ENCODE assay signal across 15 mouse cellular contexts in the genomic region with DNA sequence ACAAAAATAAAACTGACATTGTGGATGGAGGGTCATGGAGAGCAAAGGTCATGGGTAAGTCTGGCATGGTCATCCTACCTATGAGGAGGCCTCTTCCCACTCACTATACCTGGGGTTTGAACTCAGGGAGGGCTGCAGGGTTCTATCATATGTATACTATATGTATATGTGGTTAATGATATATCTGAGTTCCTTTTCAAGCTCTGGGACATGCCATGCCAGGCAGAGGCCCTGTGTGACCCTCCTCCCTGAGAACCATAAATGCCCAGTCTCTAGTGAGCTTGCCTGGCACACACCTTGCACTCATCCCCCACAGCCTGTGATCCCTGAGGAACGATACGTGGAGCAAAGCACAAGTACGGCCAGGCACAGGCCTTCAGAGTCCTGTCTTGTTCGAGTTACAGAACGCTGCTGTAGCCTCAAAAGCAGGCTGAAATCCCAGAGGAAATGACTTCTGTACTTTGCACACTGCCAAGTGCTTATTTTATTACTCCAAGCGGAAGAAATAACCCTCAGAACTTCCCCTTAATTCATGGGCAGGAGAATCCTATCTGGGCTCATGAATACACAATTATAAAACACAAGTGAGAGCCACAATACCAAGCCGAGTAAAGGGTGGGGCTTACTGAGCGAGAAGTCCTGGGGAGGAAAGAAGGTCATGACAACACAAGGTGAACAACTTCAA. TPM values are rescaled to one million over a fixed set of nuclear protein-coding genes. Genes with fewer than 3 reads are reported as not detected.
DNase-seq lines count a peak whose midpoint lies in the region; ATAC-seq and TF ChIP-seq lines count a peak whose summit lies in the region.
"Had no signal": no experiment of that assay in that cellular context is flagged by ENCODE, and none has a peak within 500 bp of the region (broad histone marks: within the 10 kb centered on the region; RNA-seq: fewer than 3 reads in every experiment).

No protein-coding gene starts in this region.

- H3K4me1 ChIP-seq in kidney, embryonic 16.5 days (ENCODE audit: insufficient read depth, low read length), result no peaks in the 10 kb centered on the region
- peaks cover 34 to 84% of the 10 kb centered on the region in 2 experiments for H3K4me1 ChIP-seq in CH12.LX (ENCODE audit: control insufficient read depth in 1 of 2, insufficient read depth in 2 of 2)
- H3K4me1 ChIP-seq in intestine, postnatal 0 days (replicated peaks; ENCODE audit: control insufficient read depth, insufficient read depth, low read length), result no peaks in the 10 kb centered on the region; the same call in 1 of the 2 replicates
- H3K4me1 ChIP-seq in midbrain, embryonic 11.5 days (ENCODE audit: control insufficient read depth, insufficient read depth, low read length), result no peaks in the 10 kb centered on the region
- H3K4me1 ChIP-seq: midbrain, embryonic 15.5 days had no signal

- H3K27ac ChIP-seq in kidney, embryonic 16.5 days (ENCODE audit: low read length), result no peak overlapping the region
- peak overlapping the region; percentile 60 for H3K27ac ChIP-seq in CH12.LX (ENCODE audit: insufficient read depth, low read depth)
- H3K27ac ChIP-seq in intestine, postnatal 0 days (ENCODE audit: low read depth, low read length), result peak overlapping the region; percentile 84
- H3K27ac ChIP-seq in midbrain, embryonic 11.5 days (ENCODE audit: low read depth, low read length), result no peak overlapping the region
- H3K27ac ChIP-seq: liver, embryonic 14.5 days; midbrain, embryonic 15.5 days had no signal

- H3K36me3 ChIP-seq in kidney, embryonic 16.5 days (ENCODE audit: insufficient read depth, low read length), result peaks cover 14% of the 10 kb centered on the region; the same call in 1 of the 2 replicates
- peaks cover 8 to 50% of the 10 kb centered on the region in 2 experiments for H3K36me3 ChIP-seq in CH12.LX (replicated peaks in 1 of 2; ENCODE audit: control insufficient read depth in 1 of 2, insufficient read depth in 1 of 2, low read length in 1 of 2)
- H3K36me3 ChIP-seq in intestine, postnatal 0 days (ENCODE audit: control insufficient read depth, insufficient read depth), result peaks cover 20% of the 10 kb centered on the region
- peaks cover 2% of the 10 kb centered on the region; the same call in 1 of the 2 replicates for H3K36me3 ChIP-seq in midbrain, embryonic 11.5 days (ENCODE audit: control insufficient read depth, insufficient read depth, low read length)

- H3K4me2 ChIP-seq in kidney, embryonic 16.5 days (replicated peaks; ENCODE audit: low read depth, low read length), result no peak overlapping the region
- H3K4me2 ChIP-seq in CH12.LX (ENCODE audit: insufficient read depth, low read depth, poor library complexity, severe bottlenecking), result no peak overlapping the region; the same call in 1 of the 2 replicates
- H3K4me2 ChIP-seq in intestine, postnatal 0 days (replicated peaks; ENCODE audit: low read depth), result peak overlapping the region; percentile 6
- no peak overlapping the region for H3K4me2 ChIP-seq in midbrain, embryonic 11.5 days
- H3K4me2 ChIP-seq: midbrain, embryonic 15.5 days had no signal

- no peaks in the 10 kb centered on the region; the same call in 1 of the 2 replicates for H3K79me2 ChIP-seq in CH12.LX (replicated peaks; ENCODE audit: control insufficient read depth, extremely low read depth, insufficient read depth, poor library complexity, severe bottlenecking)

- peak; percentile 36 for DNase-seq in kidney, adult 9 months
- DNase-seq in CH12.LX (ENCODE audit: extremely low read depth) (no peak), MN1 (ENCODE audit: low spot score) (peak; percentile 62)
- DNase-seq in midbrain, embryonic 11.5 days (ENCODE audit: low spot score, missing footprints), result no peak
- no peak for DNase-seq in adrenal gland, postnatal 14 days
- DNase-seq: cerebellum, adult 8-10 months; gastrocnemius, postnatal 25 days; layer of hippocampus, adult 9-11 months; lung, postnatal 10 days; spleen, adult 18-20 months had no signal

- H3K9me3 ChIP-seq in kidney, embryonic 16.5 days (ENCODE audit: low read length), result no peaks in the 10 kb centered on the region
- H3K9me3 ChIP-seq in CH12.LX (replicated peaks; ENCODE audit: low read length), result no peaks in the 10 kb centered on the region
- H3K9me3 ChIP-seq in intestine, postnatal 0 days (ENCODE audit: control insufficient read depth), result no peaks in the 10 kb centered on the region
- H3K9me3 ChIP-seq in midbrain, embryonic 11.5 days (ENCODE audit: control insufficient read depth, low read length), result no peaks in the 10 kb centered on the region
- H3K9me3 ChIP-seq: midbrain, embryonic 15.5 days had no signal

- 76% methylated on average over 8 of the region's 8 CpGs for WGBS in kidney, embryonic 16.5 days
- 40% methylated on average over 8 of the region's 8 CpGs for WGBS in intestine, postnatal 0 days
- WGBS in midbrain, embryonic 11.5 days, result 94% methylated on average over 8 of the region's 8 CpGs

- no peak for TF ChIP-seq POLR2A in CH12.LX (IDR thresholded peaks at IDR 0.05; ENCODE audit: low read depth, low read length)

- dilution Hi-C loops in CH12.LX (cut with MboI; ENCODE audit: extremely low pct_ligation_motif_present, extremely low pct_unique_long_range_greater_than_20kb, low sequenced_read_pairs), result no loop called here

- no peak overlapping the region for H3K9ac ChIP-seq in kidney, embryonic 16.5 days (replicated peaks; ENCODE audit: low read length)
- H3K9ac ChIP-seq in CH12.LX (ENCODE audit: insufficient read depth, low read depth), result 0 out of 2 replicates have a peak overlapping the region, but pooled peaks have one; percentile 4
- no peak overlapping the region for H3K9ac ChIP-seq in intestine, postnatal 0 days (ENCODE audit: low read depth, low read length)
- H3K9ac ChIP-seq in midbrain, embryonic 11.5 days (ENCODE audit: low read length), result no peak overlapping the region
- H3K9ac ChIP-seq: liver, embryonic 14.5 days; midbrain, embryonic 15.5 days had no signal

- TF ChIP-seq RAD21 in CH12.LX (IDR thresholded peaks at IDR 0.05; ENCODE audit: low read depth, low read length), result no peak

- no peak for ATAC-seq in kidney, embryonic 16.5 days (ENCODE audit: low FRiP score, low TSS enrichment)
- ATAC-seq in intestine, postnatal 0 days, result peak; percentile 87
- no peak for ATAC-seq in midbrain, embryonic 11.5 days (ENCODE audit: low FRiP score)
- ATAC-seq: inflammation-experienced regulatory T-cells, adult 6 months; midbrain, embryonic 15.5 days had no signal

- TF ChIP-seq EP300 in CH12.LX (IDR thresholded peaks at IDR 0.05; ENCODE audit: low read length), result no peak

- in situ Hi-C loops in CH12.LX (cut with MboI; ENCODE audit: low pct_ligation_motif_present, low pct_unique_long_range_greater_than_20kb, low sequenced_read_pairs), result no loop called here

- H3K27me3 ChIP-seq in kidney, embryonic 16.5 days (ENCODE audit: insufficient read depth, low read length), result no peaks in the 10 kb centered on the region
- H3K27me3 ChIP-seq in CH12.LX (replicated peaks), result no peaks in the 10 kb centered on the region
- no peaks in the 10 kb centered on the region for H3K27me3 ChIP-seq in intestine, postnatal 0 days (replicated peaks; ENCODE audit: control insufficient read depth, insufficient read depth, low read length)
- H3K27me3 ChIP-seq in midbrain, embryonic 11.5 days (ENCODE audit: control insufficient read depth, insufficient read depth, low read length), result no peaks in the 10 kb centered on the region
- H3K27me3 ChIP-seq: midbrain, embryonic 15.5 days had no signal

- TF ChIP-seq CTCF in CH12.LX (conservative IDR thresholded peaks at IDR 0.05 in 1 of 2, IDR thresholded peaks at IDR 0.05 in 1 of 2; ENCODE audit: low read depth in 2 of 2, low read length in 2 of 2), result no peak
- no peak for TF ChIP-seq CTCF in intestine, postnatal 0 days (IDR thresholded peaks at IDR 0.05; ENCODE audit: low read depth)

- H3K4me3 ChIP-seq in kidney, embryonic 16.5 days (ENCODE audit: low read length), result no peak overlapping the region
- no peak overlapping the region for H3K4me3 ChIP-seq in CH12.LX (replicated peaks in 1 of 3; ENCODE audit: low read depth in 2 of 3, low read length in 2 of 3, poor library complexity in 1 of 3)
- H3K4me3 ChIP-seq in intestine, postnatal 0 days (ENCODE audit: low read depth, low read length), result no peak overlapping the region
- H3K4me3 ChIP-seq in midbrain, embryonic 11.5 days (ENCODE audit: low read depth, low read length), result no peak overlapping the region
- H3K4me3 ChIP-seq: midbrain, embryonic 15.5 days had no signal

TF ChIP-seq in CH12.LX, 34 proteins besides CTCF, POLR2A, EP300 and RAD21 (continues in another document):
- TF ChIP-seq MAZ (IDR thresholded peaks at IDR 0.05; ENCODE audit: low read depth, low read length) (no peak), CHD2 (IDR thresholded peaks at IDR 0.05; ENCODE audit: low read length) (no peak), E2F4 (IDR thresholded peaks at IDR 0.05; ENCODE audit: insufficient replicate concordance, low read depth, low read length) (no peak), MEF2A (IDR thresholded peaks at IDR 0.05; ENCODE audit: borderline replicate concordance, low read depth, low read length) (no peak), MYC (IDR thresholded peaks at IDR 0.05; ENCODE audit: low read depth, low read length) (no peak)

RNA-seq across cellular contexts. Expression of a gene that starts 16.4 kb away (rescaled TPM):
- polyA plus RNA-seq in kidney, embryonic 16.5 days (2015; fragmentation: Nextera tagmentation; extraction: Ambion mirVana), result 5.3 and 8.3 TPM in 2 replicates
- 22.1 and 23.4 TPM in 2 replicates for total RNA-seq in CH12.LX (2012; rRNA removed)
- 24.7 and 26.5 TPM in 2 replicates for total RNA-seq in CH12.LX (2014; rRNA removed)
- polyA plus RNA-seq in CH12.LX (2012; ENCODE audit: insufficient read length, low read depth), result 21.2 and 26.7 TPM in 2 replicates
- polyA plus RNA-seq in intestine, postnatal 0 days (2015; fragmentation: Nextera tagmentation; extraction: Ambion mirVana), result 28.1 and 32.1 TPM in 2 replicates
- polyA plus RNA-seq in midbrain, embryonic 11.5 days (2014; fragmentation: Nextera tagmentation; extraction: Ambion mirVana), result 16.7 and 17.5 TPM in 2 replicates
- total RNA-seq in adrenal gland, postnatal 14 days (2021), result 47.2 and 53.7 TPM in 2 replicates

RNA-seq across cellular contexts. Expression of a gene that starts 43.1 kb away (rescaled TPM):
- polyA plus RNA-seq in kidney, embryonic 16.5 days (2015; fragmentation: Nextera tagmentation; extraction: Ambion mirVana), result 24.5 and 25.5 TPM in 2 replicates
- total RNA-seq in CH12.LX (2012; rRNA removed) (43.0 and 55.5 TPM in 2 replicates), CH12.LX (2014; rRNA removed) (48.6 and 49.9 TPM in 2 replicates)
- 41.2 and 42.9 TPM in 2 replicates for polyA plus RNA-seq in CH12.LX (2012; ENCODE audit: insufficient read length, low read depth)
- 4.2 TPM in 2 replicates for polyA plus RNA-seq in intestine, postnatal 0 days (2015; fragmentation: Nextera tagmentation; extraction: Ambion mirVana)
- polyA plus RNA-seq in midbrain, embryonic 11.5 days (2014; fragmentation: Nextera tagmentation; extraction: Ambion mirVana), result 17.2 and 19.0 TPM in 2 replicates
- total RNA-seq in adrenal gland, postnatal 14 days (2021), result 16.5 and 17.9 TPM in 2 replicates

RNA-seq across cellular contexts. Expression of a gene that starts 58.4 kb away (rescaled TPM):
- polyA plus RNA-seq in kidney, embryonic 16.5 days (2015; fragmentation: Nextera tagmentation; extraction: Ambion mirVana), result 50.7 and 54.7 TPM in 2 replicates
- total RNA-seq in CH12.LX (2012; rRNA removed), result 43.9 and 45.7 TPM in 2 replicates
- 34.3 and 51.0 TPM in 2 replicates for total RNA-seq in CH12.LX (2014; rRNA removed)
- 29.9 and 34.3 TPM in 2 replicates for polyA plus RNA-seq in CH12.LX (2012; ENCODE audit: insufficient read length, low read depth)
- 21.9 and 23.9 TPM in 2 replicates for polyA plus RNA-seq in intestine, postnatal 0 days (2015; fragmentation: Nextera tagmentation; extraction: Ambion mirVana)
- polyA plus RNA-seq in midbrain, embryonic 11.5 days (2014; fragmentation: Nextera tagmentation; extraction: Ambion mirVana), result 18.4 and 20.9 TPM in 2 replicates
- total RNA-seq in adrenal gland, postnatal 14 days (2021), result 249 and 251 TPM in 2 replicates

Comparison
In these comparisons a context has a peak if more than half of its experiments do, and no peak if none do; other contexts are left out.
1. DNase-seq: peak in kidney, adult 9 months (single experiment) and MN1 (single experiment); none in CH12.LX (single experiment), midbrain, embryonic 11.5 days (single experiment) and adrenal gland, postnatal 14 days (single experiment).
2. H3K27ac ChIP-seq: peak in CH12.LX (single experiment) and intestine, postnatal 0 days (single experiment); none in kidney, embryonic 16.5 days (single experiment) and midbrain, embryonic 11.5 days (single experiment).